Mouse (Mus musculus) MEL (cell line): ENCODE measurements around the gene Id2.

Experiments used
- CTCF ChIP-seq, 3 experiments: IDR thresholded peaks in 2 of 3; conservative IDR thresholded peaks in 1 of 3; 2 replicates each; pipeline ENCODE4 v1.5.1; 2011 to 2012; ENCODE audit warnings: low read length in 3 of 3, low read depth in 2 of 3, mild to moderate bottlenecking in 2 of 3, improper control_type of control experiment in 1 of 3, inconsistent platforms in 1 of 3, mixed read lengths in 1 of 3, moderate library complexity in 1 of 3; ENCODE audit not compliant: control insufficient read depth in 1 of 3, insufficient read depth in 1 of 3, poor library complexity in 1 of 3, severe bottlenecking in 1 of 3
- MAFK ChIP-seq: IDR thresholded peaks from 2 replicates; pipeline ENCODE4 v1.6.1; 2011; ENCODE audit warnings: low read depth, mild to moderate bottlenecking, low read length, improper control_type of control experiment, borderline replicate concordance

- TF ChIP-seq MAFK: no peak
- TF ChIP-seq CTCF (IDR thresholded peaks at IDR 0.05 in 2 of 3, conservative IDR thresholded peaks at IDR 0.05 in 1 of 3; ENCODE audit: control insufficient read depth in 1 of 3, insufficient read depth in 1 of 3, low read depth in 2 of 3, low read length in 3 of 3, poor library complexity in 1 of 3, severe bottlenecking in 1 of 3): peak; percentile 90 to 97 (median 95)
These were observed 4.8 kb downstream of the Id2 start for GRCm38 (mm10) chr12:25092027-25092704.
